Mouse (Mus musculus) WW6 (cell line): ENCODE data around the gene Ncl.
"Not testable (repeated sequence)": the region's sequence is repeated elsewhere in the genome, so short reads cannot be mapped to it uniquely, and the experiment has no call there.

Source experiments
- DNase-seq: peaks from one replicate; pipeline ENCODE4 v3.0.0-alpha.2; 2013; ENCODE audit warnings: low read depth, low spot score

The Ncl gene

DNA sequence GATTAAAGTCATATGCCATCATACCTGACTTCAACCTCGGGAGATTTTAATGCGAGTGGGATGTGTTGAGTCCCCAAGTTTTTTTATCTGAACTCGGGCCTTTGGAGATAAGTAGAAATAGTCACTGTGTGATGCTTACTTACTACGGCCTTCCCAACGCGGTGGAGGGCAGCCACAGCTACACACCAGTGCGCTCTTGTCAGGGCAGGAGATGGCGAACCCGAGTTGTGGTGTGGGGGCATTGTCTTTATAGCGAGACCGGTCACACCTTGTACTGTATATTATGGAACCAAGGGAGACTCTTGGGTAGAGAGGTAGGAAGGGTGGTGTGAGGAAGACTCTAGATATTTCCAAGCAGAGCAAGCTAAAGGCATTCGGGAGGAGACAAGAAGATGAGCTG is 1.2 kb upstream of the Ncl start:
- no peak for DNase-seq

DNA sequence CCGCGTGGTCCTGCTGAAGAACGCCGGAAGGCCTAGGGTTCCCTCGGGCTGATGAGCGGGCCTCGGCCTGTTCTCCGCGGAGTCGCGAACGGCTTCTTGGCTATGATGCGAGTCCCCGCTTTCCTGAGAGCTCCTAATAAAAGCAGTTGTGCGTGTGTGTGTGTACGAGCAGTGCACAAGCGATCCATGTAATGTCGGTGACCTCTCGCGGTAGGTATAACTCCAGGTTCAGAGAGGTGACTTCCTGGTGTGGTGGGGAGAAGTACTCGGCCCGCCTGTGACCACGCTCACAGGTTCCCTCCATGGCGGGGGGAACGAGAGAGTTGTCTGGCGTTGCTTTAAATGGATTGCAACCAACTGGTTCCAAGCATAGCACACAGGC is 589 bp upstream of the Ncl start:
- DNase-seq, result no peak

- DNase-seq, result no peak
Measured at GRCm38 (mm10) chr1:86358229-86358905, 833 bp downstream of the Ncl start.

GRCm38 (mm10) chr1:86354186-86354585 is 5.0 kb downstream of the Ncl start:
- DNase-seq, result no peak

DNA sequence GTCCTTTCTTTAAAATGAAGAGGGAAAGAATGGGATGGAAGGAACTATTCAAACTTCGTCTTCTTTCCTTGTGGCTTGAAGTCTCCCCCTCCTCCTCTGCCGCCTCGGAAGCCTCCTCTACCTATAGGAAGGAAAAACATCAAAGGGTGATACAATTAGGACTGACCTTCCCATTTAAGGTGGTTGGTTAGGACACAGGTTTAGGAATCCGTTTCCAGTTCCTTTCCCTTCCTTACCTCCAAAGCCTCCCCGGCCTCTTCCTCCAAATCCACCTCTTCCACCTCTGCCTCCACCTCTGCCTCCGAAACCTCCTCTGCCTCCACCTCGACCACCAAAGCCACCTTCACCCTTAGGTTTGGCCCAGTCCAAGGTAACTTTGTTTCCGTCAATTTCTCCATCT is 8.6 kb downstream of the Ncl start:
- DNase-seq, result no peak

GRCm38 (mm10) chr1:86349696-86350095 is 9.5 kb downstream of the Ncl start:
- no peak for DNase-seq

GRCm38 (mm10) chr1:86349201-86349600 is 10.0 kb downstream of the Ncl start:
- DNase-seq, result no peak

GRCm38 (mm10) chr1:86348801-86349200 is 10.4 kb downstream of the Ncl start:
- DNase-seq, result no peak

DNA sequence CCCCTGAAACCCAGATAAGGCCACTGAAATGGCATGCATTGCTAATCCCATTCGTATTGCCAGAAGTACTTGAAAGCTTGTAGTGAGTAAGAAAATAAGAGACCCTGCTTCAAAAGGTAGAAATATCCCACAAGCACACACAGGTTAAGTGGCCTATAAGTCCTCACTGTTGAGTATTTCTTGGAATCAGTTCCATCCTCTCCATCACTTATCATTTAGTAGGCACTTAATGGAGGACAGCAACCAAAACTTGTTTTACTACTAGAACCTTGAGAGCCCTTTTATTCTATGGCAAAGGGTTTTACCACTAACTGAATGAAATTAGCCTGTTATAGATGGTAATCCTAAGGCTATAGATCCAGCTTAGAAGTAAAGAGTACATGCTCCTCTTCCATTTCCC is 11.1 kb downstream of the Ncl start:
- DNase-seq, result no peak

GRCm38 (mm10) chr1:86347716-86348045 is 11.5 kb downstream of the Ncl start:
- DNase-seq, result no peak

DNA sequence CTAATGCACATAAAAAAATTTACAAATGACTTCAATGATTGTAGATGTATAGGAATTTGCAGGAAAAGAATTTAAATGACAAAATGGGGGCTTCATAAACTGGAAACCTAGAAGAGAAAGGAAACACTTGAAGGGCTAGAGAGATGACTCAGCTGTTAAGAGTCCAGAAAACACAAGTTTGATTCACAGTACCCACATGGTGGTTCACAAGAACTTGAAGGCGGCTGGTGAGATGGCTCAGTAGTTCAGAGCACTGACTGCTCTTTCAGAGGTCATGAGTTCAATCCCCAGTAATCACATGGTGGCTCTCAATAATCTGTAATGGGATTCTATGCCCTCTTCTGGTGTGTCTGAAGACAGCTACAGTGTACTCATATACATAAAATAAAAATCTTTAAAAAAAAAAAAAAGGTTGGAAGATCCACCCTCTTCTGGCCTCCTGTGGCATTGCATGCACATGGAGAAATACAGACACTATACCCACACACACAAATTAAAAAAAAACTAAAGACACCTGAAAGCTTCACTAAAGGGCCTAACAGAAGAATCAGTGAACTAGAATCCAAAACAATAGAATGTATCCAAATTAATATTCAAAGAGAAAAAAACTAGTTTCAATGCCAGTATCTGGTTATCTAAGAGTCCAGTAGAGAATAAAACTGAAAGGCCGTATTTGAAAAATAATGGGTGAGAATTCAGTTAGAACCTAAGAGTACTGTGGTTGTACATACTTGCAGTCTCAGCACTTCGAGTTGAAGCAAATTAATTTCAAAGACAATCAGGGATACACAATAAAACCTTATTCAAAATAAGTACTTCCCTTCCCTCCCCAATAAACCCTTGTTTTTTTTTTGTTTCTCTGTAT is 12.1 kb downstream of the Ncl start:
- DNase-seq, result no peak

GRCm38 (mm10) chr1:86345956-86346355 is 13.2 kb downstream of the Ncl start:
- no peak for DNase-seq

DNA sequence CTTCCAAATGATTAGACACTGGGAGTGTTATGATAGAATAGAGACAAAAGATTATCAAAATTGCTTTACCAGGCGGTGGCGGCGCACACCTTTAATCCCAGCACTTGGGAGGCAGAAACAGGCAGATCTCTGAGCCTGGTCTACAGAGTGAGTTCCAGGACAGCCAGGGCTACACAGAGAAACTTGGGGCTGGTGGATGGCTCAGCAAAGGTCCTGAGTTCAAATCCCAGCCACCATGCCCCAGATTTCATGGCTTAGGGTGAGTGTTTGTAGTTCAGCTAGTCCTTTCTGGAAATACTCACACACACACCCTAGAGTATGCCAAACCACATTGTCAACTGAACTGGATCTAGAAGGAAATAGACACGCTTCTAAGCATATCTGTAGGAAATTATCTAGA is 14.1 kb downstream of the Ncl start:
- DNase-seq, result no peak

DNA sequence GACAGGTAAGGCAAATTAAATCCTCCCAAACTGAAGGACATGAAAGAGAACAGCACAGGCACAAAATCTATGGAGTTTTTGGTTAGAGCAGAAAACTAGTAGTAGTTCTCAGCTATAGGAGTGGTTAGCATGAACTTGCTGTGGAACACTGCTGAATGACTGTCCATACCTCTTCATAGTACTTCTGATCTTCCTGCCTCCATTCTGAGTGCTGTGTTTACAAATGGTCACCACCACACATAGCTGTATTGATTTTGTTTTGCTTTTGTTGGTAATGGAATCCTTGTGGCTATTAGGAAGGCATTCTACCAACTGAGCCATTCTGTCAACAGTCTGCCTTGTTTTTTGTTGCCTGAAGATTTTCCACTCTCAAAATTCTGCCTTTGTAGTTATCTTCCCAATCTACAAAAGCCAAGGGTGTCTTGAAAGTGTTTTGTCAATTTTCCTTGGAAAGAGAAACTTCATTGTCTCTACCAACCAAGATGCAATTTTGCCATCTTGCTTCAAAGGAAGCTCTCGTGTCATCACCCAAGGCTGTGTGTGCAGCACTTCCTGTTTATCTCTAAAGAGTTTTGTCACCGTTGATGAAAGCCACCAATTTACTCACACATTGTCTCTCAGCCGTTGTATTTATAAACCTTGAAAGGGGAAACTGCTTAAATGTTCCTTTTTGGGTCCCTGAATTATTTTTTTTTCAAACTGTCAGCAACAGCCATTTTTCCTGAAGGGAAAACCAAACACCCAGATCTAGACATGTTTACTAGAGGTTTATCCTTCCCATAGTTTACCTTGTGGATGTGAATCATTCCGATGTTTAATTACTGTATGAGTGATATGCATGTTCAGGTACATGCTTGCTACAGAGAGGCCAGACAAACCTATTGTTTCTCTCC is 15.0 kb downstream of the Ncl start:
- no peak for DNase-seq

- no peak for DNase-seq
Measured at GRCm38 (mm10) chr1:86343087-86343645, 16.0 kb downstream of the Ncl start.

- no peak for DNase-seq
Measured at GRCm38 (mm10) chr1:86342371-86342770, 16.8 kb downstream of the Ncl start.

- not testable (repeated sequence) for DNase-seq
Measured at GRCm38 (mm10) chr1:86341096-86341495, 18.1 kb downstream of the Ncl start.

DNA sequence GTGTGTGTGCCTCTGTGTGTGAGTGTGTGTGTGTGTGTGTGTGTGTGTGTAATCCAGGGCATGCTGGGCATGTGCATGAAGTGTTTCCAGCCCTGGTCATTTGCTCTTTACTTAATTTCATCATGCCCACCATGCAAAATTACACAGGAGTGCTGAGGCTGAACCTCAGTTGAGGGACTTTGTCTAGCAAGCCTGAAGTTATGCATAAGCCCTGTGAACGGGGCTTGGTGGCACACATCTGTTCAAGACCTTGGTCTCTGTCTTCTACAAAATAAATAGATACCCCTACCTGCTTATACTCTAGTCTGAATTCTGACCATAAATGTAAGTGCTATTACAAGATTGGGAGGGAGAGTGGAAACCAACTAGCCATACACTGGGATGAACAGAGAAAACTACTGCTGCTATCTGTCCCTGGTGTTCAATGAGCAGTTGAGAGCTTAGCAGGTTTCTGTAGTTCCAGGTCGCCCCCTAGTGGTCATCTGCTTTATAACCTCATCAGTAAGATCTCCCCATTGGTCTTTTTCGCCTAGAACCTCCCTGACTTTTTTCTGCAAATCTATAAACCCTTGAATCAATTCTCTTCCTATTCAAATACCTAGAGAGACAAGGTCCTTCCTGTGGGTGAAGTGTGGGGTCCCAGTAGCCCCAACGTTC is 19.9 kb downstream of the Ncl start:
- DNase-seq, result peak; percentile 66

- DNase-seq, result no peak
Measured at GRCm38 (mm10) chr1:86336330-86336729, 22.9 kb downstream of the Ncl start.

DNA sequence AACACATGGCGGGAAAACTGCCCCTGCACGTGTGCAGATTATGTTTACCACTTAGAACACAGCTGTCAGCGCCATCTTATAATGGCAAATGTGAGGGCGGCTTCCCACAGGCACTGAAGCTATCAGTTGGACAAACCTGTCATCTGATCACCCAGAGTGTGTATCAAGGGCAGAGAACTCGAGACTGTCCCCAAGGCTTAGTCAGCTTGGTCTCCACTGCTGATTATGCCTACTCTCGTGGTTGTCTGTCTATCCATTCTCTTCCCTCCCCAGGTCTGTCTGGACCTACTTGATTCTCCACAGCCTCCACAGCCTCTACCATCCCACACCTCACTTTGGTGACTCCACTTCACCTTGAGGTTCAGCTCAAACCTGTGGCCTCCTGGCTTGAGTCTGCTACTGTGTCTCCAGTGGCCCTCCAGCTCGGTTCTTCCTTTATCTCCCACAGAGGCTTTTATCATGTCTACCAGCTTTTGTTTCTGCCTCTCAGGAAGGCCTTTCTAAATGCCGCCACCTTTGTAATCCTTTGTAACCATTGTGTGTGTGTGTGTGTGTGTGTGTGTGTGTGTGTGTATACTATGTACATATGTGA is 38.3 kb downstream of the Ncl start:
- DNase-seq, result no peak

- DNase-seq, result no peak
Measured at GRCm38 (mm10) chr1:86313772-86314125, 45.5 kb downstream of the Ncl start.
